Mouse (Mus musculus) cerebellum, postnatal 10 days (tissue): ENCODE data around the gene Ap5s1.

ENCODE experiments used
- DNase-seq, 2 experiments: peaks; one replicate each; pipeline ENCODE4 v3.0.0; 2021; ENCODE audit warnings: mixed read lengths in 2 of 2

Ap5s1 gene

DNA sequence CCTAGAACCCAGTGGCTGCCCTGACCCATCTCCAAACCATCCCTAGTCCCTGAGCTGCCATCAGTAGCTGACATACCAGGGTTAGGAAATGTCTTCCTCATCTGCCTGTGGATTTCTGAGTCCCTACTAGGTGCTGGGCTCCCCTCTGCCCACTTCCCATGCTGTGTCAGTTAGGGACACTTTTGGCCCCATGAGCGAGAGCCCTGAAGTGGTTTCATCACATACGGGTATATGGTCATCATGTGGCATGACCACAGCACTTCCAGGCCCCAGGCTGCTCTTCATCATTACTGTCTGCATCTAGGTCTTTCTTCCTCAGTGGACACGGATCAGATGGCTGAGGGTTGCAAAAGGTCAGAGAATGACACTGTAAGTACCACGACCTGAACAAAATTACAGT is at the start of gene Ap5s1:
Gene Ap5s1 (plus strand): TSS at position 301 of the 400 bp plus-strand sequence.
- no peak for DNase-seq

- DNase-seq, result no peak
These were observed 47.4 kb upstream of the Ap5s1 start for GRCm38 (mm10) chr2:131159491-131159910.

DNA sequence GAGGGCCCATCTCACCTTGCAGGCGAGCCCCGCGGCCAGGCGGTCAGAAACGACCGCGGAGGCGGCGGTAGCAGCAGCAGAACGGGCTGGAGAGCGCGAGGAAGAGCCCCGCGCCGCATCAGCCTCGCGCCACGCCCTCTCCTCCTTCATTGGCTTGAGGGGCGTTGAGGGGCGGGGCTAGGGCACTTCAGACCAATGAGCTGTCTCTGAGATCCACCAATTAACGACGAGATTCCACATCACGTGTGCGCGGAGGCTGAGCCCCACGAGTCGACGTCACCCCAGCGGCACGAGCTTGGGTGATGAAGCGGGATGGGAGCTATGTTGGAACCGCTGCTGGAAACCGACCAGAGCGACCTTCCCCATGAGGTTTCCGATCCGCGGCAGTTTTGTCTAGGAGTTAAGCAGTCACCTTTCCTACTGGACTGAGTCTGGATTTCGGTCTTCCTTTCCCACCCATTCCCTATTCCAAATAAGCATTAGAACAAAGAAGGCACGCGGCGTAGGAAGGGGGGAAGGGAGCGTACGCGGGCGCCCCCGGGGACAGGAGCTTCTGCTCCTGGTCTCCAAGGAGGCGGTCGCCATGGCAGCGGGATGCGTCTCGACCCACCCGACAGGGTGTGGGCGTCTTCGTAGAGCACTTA is 46.8 kb upstream of the Ap5s1 start, which contains the start of gene 1700037H04Rik:
Gene 1700037H04Rik (minus strand): TSS at position 144 of the 644 bp plus-strand sequence.
- peak; percentile 99 for DNase-seq

DNA sequence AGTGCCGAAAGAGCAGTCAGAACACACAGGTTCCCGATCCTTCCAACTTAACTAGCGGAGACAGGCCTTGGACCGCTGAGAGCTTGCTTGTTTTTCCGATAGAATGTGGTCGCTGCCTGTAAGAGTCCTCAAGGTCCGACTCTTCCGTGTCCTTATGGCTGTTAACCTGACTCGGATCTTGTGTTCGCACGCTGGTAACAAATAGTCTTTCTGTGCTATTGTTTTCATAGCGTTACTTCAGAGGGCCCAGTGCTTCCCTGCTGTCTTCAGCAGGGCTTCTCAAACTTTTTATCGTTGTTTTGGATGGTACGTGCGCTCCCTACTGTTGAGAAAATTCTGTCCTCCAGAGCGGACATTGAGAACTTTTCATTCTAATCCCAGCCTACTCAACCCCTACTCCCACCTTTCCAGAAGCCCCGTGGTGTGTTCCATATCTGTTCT is 46.2 kb upstream of the Ap5s1 start:
- DNase-seq, result peak in 1 of 2 experiments; percentile 20

- no peak for DNase-seq
These were observed 43.0 kb upstream of the Ap5s1 start for GRCm38 (mm10) chr2:131163924-131164323.

DNA sequence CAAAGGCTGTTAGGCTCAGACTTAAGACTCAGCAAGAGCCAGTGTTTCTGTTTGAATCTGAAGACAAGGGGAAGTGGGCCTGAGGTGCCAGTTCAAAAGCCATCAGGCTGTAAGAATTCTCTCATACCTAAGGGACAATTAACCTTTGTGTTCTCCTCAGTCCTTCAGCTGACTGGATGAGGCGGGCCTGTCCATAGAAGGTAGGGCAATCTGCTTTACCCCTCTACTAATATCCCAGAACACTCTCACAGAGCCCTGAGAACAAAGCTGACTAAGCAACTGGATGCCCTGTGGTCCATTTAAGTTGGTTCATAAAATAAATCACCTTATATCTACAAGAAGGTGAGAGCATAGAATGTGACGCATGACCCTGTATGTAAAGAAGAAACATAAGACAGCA is 40.7 kb upstream of the Ap5s1 start:
- DNase-seq, result no peak

DNA sequence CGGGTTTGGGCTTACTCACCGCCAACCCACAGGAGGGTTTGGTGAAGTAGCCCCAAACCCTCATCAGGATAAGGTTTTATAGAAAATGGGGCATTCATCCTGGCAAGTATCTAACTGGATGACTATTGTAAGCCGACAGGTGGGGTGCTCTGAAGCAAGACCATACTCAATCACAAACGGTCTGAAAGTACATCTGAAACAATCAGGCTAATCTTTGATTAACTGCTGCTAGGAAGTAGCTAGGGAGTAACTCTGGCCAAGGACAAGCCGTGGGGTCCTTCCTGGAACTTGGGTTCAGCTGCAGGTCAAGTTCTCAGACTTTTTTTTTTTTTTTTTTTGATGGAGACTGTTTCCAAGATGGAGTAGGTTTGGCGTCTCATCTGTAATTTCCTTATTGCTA is 38.9 kb upstream of the Ap5s1 start:
- no peak for DNase-seq

DNA sequence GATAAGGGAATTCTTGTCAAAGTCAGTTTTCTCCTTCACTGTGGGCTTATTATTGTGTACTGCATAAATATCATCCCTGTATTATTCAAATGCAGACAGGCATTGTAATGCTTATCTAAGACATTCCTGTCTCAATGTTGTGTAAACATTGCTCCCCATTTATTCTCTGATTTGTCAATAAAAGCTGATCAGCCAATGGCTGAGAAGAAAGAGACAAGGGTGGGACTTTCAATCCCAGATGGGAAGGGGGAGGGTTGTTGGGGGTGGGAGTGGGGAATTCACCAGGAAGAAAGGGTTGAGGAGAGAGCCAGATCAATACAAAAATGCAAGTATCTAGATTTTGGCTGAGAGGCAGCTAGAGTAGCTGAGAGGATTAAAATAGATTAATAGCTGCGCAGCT is 38.0 kb upstream of the Ap5s1 start:
- DNase-seq, result no peak

GRCm38 (mm10) chr2:131170936-131171335 is 35.9 kb upstream of the Ap5s1 start:
- DNase-seq, result no peak

DNA sequence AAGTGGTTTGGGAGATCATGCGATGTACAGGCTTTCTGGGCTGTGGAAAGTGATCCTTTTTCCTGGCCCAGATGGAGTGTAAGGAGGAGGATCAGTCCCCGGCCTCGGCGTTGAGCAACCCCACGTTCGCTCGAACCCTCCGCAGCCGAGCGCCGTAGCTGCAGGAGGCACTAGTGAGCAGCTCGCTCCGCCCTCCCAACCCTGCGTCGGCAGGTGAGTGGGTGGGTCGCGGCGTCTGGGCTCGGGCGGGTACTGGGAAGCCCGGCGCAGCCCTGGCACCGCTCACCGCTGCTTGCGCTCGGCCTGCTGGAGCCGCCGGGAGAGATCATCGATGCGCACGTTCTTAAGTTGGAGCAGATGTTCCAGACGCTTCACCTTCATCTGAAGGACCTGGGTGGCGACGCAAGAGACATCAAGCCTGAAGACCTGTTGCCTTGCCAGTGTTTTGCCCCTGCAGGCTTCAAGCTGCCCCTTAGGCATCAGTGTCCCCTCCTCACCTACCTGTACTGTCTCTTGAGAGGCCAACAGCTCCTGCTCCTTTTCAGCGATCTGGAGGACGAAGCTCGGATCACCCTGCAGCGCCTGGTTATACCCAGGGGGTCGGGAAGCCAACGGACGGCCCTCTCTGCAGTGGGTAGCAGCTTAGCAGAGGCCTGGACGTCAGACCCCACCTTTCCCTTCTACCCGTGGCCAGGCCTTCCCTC is 35.3 kb upstream of the Ap5s1 start:
- DNase-seq, result peak; percentile 74 to 77

DNA sequence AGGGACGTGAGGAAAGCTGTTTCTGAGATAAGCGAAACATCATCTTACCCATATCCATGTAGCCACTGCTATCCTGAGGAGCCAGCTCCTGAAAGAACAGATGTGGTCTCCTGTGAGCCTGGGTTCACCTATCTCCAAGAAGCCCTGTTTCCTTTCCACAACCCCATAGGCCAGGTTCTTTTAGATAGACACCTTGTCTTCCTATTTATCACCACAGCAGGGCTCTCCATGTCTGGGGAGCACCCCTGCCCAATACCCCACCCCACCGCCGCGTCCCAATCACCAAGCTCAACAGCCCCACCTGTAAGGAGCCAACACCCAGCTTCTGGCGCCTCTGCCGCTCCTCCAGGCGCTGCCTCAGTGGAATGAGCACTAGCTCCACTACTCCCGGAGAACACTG is 34.6 kb upstream of the Ap5s1 start:
- no peak for DNase-seq

- peak; percentile 74 to 82 for DNase-seq
These were observed 32.2 kb upstream of the Ap5s1 start for GRCm38 (mm10) chr2:131174700-131175099.

DNA sequence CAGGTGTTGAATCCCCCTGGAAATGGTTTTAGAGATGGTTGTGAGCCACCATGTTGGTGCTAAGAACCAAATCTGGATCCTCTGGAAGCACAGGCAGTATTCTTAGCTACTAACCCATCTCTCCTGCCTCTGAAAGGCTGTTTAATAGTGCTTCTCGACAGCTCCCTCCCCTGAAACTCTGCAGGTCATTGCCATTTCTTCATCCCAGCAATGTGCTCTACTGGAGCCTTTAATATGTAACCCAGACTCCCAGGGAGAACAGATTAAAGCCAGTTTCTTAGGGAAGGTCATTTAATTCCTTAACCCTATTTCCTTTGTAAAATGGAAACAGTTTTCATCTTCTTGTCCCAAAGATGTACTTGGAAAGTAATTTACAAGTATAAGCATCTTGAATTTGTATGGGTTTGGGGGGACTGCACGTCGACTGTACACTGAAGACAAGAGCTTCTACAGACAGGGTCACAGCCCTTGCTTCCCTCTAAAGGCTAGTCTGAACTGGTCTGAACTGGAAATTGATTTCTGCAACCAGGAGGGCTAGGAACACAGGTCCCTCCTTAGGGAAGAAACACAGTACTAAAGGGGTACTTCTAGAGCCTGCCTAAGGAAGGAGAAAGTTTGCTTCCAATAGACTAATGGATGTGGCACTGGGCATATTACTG is 31.5 kb upstream of the Ap5s1 start:
- DNase-seq, result no peak

GRCm38 (mm10) chr2:131175945-131176309 is 31.0 kb upstream of the Ap5s1 start:
- no peak for DNase-seq

DNA sequence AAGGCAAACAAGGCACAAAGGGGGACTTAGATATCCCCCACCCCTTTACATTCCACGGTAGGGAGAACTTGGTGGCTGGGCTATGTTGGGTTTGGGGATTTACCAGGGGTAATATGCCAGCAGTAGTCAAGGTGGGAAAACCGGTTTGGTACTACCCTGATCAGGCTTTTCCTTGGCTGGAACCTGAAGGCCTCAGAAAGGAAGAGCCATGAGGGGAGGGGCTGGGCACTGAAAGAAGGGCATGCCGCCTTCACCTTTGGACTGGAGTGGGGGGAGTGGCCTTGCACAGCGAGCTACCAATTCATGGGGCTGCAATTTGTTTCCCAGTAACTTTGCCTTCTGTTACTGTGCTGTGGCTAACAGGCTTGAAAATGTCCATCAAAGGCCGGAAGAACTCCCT is 30.4 kb upstream of the Ap5s1 start:
- no peak for DNase-seq

- DNase-seq, result peak; percentile 42 to 53
These were observed 28.9 kb upstream of the Ap5s1 start for GRCm38 (mm10) chr2:131177932-131178331.

DNA sequence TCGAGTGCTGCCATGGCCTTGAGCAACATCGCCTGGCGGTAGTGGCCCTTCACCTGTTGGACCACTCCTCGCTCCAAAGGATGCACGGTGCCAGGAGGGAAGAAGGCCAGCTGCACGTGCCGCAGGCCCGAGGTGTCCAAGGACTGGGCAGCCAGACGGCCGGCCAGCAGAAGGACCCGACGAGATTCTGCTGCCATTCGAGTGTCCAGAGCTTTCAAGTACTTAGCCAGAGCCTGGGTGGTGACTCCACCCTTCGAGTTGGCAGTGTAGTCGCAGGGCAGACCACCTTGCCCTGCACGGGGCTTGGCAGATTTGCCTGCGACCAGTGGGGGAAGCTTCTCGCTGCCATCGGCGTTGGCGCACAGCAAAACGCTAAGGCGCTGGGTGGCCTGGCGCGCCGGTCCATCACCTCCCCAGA is 28.0 kb upstream of the Ap5s1 start:
- DNase-seq, result peak; percentile 65

- DNase-seq, result peak; percentile 79 to 83
These were observed 27.5 kb upstream of the Ap5s1 start for GRCm38 (mm10) chr2:131179246-131179886.

- peak; percentile 94 to 95 for DNase-seq
These were observed 26.8 kb upstream of the Ap5s1 start, which contains the start of gene Cenpb for GRCm38 (mm10) chr2:131179990-131180587. Gene Cenpb (minus strand): TSS chr2:131180067.

DNA sequence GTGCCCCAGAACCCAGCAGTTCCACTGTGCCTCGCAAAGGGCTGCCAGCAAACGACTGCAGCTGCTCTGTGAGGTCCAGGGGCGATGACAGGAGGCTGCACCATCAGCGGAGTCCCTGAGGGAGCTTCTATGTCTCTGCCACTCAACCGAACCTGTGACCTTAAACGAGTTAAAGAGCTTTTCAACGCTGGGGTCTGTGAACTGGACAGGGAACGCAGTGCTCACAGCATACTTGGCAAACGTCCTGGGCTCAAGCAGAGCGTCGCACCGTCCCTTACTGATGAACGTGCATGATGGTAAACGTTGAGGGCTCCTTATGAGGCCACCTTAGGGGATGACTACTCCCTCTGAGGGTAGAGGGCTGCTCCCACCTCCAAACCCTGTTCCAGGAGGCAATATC is 20.5 kb upstream of the Ap5s1 start:
- no peak for DNase-seq

- DNase-seq, result peak; percentile 90 to 93
These were observed 19.9 kb upstream of the Ap5s1 start, which contains the start of the genes Cdc25b and Spef1 for GRCm38 (mm10) chr2:131186771-131187601. Gene Cdc25b (plus strand): TSS chr2:131186949. Gene Spef1 (minus strand): TSS chr2:131187282.

GRCm38 (mm10) chr2:131187602-131187922 is 19.3 kb upstream of the Ap5s1 start:
- DNase-seq, result peak in 1 of 2 experiments; percentile 20
